Mouse (Mus musculus) frontal cortex, postnatal 14 days (tissue): ENCODE measurements around the gene Cnnm2.
"Not testable (repeated sequence)": the region's sequence is repeated elsewhere in the genome, so short reads cannot be mapped to it uniquely, and the experiment has no call there.

ENCODE experiments used
- DNase-seq, 2 experiments: peaks; one replicate each; pipeline ENCODE4 v3.0.0; 2022; ENCODE audit warnings: low spot score in 2 of 2

Gene Cnnm2

DNA sequence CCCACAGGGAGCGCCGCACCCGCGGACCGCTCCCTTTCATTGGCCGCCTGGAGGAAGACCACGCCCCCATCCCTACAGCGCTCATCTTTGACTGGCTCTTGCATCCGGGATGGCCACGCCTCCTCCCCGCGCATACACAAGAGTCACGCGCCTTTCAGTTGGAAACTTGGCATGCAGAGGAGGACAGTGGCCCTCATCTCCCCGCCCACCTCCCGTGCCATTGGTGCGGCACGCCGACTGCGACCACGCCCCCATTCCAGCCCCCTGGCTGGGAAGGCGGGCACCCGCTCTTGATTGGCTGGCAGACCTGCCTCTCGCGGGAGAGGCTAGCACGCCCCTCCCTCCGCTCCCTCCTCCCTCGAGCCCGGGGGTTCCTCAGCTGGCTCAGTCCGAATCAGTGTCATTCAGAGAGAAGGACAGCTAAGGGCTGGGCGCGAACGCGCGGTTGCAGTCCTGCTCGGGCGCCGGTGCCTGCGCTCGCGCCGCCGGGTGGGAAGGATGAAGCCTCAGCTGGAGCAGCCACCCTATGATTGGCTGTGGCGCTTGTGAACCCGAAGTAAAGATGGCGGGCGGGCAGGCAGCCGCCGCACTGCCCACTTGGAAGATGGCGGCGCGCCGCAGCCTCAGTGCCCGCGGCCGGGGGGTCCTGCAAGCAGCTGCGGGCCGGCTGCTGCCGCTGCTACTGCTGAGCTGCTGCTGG, at the start of gene Cnnm2:
Cnnm2 (plus strand) TSS at position 350 of the 700 bp plus-strand sequence.
- peak; percentile 100 for DNase-seq

DNA sequence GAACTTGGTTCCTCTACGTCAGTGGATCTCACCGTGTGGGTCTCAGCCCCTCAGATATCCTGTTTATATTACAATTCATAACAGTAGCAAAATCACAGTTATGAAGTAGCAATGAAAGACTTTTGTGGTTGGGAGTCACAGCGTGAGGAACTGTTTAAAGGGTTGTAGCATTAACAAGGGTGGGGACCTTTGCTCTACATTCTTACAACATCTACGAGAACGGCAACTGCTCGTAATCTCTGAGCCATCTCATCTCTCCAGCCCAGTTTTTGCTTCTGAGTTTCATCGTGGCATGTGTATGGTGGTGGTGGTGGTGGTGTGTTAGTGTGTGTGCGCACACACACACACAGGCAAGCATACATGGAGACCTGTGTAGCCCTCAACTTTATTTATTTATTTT, 47.2 kb upstream of the Cnnm2 start:
- DNase-seq: no peak

DNA sequence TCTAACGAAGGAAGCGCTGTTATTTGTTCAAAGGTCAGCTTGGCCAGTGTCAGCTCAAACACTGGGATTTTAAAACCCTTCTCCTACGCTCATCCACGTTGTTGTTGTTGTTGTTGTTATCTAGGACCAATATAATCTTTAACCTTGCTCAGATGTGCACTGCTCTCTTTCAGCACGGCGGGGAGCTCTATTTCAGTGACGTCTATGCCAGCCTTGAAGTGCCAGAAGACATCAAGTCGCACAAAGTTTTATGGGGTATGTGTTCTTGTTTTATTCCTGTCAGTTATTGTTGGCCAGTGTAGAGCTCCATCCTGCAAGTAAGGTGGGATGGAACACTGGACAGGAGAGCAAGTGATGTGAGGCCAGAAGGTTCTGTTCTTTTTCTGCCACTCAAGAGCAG, 46.4 kb upstream of the Cnnm2 start:
- no peak for DNase-seq

DNA sequence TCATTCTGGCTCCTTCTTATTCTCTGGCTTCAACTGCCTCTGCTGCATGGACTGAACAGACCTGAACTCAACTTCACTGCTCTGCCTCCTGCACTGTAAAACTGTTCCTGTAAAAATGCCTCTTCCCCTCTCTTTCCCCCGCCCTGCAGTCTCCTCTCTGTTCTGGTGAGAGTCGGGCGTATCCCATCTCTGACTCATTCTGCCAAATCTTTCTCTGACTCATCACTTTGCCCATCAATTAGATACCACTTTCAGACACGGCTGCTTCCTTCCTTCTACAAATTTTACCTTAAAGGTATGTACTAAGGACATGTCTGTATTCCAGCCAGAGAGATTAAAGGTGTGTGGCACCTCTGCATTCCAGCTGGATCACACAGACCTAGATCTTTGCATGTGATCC, 43.2 kb upstream of the Cnnm2 start:
- no peak for DNase-seq

DNA sequence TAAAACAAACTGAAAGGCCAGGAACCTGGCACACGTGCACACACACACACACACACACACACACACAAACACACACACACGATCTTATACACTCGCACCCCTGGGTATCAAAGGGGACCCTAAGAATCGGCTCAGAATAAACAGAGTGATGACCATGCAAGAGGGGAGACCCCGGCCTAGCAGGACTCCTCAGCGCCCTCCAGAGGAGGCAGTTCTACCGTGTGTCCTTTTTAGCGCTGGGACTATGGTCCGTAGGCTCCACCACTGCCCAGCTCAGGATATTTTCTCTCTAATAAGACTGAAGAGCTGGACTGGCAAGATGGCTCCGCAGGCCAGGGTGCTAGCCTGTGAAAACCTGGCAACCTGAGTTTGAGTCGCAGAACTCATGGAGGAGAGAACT, 37.0 kb upstream of the Cnnm2 start:
- no peak for DNase-seq

DNA sequence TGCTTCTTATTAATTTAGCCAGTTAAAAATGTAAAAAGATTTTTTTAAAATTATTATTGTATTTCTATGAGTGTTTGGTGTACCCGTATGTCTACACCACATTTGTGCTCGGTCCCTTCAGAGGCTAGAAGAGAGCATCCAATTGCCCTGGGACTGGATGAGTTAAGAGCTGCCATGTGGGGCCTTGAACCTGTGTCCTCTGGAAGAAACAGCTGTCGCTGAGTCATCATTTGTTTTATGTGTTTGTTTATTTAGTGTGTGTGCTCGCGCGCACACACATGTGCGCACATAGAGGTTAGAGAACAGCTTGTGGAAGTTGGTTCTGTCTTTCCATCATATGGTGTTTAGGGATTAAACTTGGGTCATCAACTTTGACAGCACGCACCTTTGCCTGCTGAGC, 35.3 kb upstream of the Cnnm2 start:
- no peak for DNase-seq

DNA sequence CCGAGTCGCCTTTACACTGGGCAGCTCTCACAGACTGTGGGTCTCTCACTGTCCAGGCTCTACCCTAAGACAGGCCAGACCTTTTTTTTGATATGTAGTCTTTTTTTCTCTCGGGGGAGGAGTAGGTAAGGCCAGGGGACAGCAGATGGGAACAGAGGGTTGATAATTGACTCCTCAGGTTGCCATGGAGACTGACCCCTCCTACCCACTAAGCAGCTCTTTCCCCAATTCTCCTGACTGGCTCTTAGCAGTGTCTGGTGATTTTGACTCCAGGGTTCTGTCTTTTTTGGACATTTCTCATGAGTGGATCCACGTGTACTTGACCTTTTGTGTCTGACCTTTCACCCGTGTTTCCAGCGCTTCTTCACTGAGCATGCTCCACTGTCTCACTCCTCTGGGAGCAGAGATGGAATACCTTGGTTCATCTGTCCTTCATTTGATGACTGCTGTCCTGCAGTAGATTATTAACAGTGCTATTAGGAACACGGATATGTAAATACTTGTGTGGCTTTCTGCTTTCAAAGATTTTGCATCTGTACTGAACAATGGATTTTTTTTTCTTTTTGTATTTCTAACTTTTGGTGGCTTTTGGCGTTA, 34.2 kb upstream of the Cnnm2 start:
- DNase-seq: no peak

DNA sequence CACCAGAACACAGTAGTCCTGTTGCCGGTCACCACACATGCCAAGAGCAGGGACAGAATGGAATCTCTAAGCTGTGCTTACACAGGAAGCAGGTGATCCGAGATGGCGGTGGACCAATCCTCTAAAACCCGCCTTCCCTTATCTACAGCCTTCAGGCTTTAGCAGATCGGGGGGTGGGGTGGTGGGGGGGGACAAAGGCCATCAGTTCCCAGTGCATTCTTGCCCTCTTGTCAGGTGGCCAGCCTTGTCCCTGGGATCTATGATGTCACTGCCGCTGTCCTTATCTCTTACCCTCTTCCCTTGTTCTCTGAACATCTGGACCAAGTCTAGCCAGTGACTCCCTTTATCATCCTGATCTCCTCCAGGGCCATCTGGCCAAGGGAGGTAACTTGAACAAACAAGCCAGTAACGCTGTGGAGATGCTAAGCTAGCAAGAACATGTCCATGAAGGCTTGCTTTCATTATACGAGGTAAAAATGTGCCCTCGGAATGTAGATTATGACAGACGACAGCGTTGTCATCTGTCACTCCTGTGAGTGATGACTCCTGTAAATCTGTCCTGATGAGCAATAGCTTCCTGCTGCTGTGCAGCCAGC, 33.4 kb upstream of the Cnnm2 start:
- no peak for DNase-seq

DNA sequence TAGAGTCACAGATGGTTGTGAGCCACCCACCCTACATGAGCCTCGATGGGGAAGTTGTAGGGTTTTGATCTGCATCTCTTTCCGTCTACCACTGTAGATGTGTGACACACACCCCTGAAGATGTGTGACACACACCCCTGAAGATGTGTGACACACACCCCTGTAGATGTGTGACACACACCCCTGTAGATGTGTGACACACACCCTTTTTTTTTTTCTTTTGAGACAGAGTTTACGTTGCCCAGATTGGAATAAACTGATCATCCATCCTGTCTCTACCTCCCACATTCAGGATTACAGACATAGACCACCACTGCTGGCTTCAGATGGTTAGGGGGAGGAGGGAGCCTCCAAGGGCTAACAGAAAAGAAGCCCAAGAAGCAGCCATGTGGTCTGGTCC, 32.5 kb upstream of the Cnnm2 start:
- DNase-seq: no peak

DNA sequence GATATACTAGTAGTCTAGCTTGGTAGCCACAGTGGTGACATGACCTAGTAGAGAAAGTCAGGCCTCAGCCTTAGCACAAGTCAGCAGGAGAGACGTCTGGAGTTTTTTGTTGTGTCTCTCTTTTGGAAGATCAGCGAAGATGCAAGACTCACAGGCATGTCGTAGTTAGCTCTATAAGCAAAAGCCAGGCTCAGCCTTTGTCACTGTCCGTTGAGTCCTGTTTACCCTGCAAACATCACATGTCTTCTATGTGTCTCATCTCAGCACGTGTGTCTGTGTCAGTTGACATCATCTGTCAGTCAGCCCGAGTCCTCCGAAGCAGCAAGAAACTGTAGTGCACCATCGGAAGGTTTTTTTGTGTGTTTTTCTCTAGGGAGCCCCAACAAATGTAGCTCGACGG, 30.0 kb upstream of the Cnnm2 start:
- DNase-seq: no peak

DNA sequence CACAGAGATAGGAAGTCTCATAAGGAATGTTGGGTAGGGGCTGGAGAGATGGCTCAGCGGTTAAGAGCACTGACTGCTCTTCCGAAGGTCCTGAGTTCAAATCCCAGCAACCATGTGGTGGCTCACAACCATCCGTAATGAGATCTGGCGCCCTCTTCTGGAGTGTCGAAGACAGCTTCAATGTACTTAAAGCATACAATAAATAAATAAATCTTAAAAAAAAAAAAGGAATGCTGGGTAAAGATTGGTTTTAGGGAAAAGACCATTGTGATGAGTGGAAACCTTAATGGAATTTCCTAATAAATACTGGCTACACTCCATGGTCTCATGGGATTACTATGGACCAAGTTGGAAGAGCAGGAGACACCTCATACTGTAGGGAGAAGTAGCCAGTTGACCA, 28.7 kb upstream of the Cnnm2 start:
- DNase-seq: not testable (repeated sequence)

DNA sequence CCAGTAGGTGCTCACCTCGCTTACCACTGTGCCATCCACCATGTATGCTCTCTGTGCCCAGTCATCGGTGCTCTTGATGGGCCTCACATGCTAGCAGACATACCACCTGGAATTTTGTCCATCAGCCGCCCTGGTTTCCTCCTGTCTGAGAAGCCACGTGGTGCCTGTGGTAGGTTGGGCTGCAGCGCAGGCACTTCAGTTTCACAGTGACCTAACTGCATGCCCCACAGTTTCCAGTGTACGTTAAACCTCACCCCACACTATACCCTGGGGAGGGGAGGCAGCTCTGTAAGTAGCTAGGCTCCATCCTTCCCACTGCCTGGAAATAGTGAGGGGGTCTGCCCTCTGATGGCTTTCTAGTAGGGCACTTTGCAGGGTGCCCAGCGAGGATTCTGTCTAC, 27.8 kb upstream of the Cnnm2 start:
- no peak for DNase-seq

DNA sequence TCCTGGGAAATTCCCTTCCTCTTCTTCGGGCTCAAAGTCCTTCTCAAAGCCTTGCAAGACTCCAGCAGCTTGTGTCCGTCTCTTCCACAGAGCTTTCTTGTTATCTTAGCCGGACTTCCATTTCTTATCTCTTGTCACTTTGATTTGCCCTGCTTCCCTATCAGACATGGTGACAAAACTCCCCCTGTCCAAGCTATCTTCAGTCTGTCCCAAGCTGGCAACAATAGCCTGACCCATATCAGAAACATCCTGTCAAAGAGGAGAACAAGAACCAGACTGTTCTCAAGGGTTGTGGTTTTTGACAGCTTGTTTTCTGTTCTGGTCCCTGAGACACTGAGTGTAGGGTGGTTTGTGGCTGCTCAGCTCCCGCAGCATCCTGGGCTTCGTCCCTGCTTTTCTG, 26.2 kb upstream of the Cnnm2 start:
- DNase-seq: no peak

DNA sequence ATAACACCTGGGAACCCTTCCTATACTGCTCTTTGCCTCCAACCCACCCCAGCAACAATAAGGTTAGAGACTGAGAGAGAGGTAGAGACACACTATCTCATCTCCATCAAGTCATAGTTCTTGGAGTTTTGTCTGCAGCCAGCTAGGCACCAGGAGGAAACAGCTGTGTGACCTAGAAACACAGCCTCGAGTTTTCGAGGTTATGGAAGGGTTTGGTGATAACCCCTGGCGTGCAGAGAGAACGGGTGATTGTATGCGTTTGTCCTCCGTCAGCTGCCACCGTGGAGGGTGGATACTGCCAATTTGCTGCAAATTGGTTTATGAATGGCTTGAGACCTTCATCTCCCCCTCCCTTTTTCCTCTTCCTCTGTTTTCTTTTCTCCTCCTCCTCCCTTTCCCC, 24.3 kb upstream of the Cnnm2 start:
- no peak for DNase-seq

DNA sequence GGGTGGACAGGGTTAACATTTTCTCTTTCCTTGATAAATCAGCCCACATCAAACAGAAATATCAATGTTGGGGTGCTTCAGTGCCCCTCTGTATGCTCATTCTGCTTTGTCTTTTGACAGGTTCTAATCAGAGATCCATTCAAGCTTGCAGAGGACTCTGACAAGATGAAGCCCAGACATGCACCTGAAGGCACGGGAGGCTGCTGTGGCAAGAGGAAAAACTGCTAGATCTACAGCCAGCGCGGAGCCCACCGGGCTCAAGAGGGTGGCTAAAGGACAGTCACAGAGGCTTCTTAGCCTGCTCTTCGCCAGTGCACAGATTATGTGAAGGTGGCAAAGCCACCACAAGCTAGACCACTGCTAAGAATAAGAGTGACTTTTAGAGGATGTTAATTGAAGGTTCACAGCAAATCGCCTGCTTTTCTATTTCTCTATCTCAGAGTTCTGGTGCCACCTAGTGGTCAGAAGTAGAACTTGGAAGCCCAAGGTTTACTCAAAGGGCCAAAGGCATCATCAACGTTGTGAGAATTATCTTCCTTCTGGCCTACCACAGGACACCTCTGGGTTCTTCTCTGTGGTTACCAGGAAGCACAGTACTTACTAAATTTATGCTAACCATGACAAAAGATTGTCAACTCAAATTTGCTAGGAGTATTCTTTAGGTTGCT, 20.9 kb upstream of the Cnnm2 start:
- DNase-seq: peak in 1 of 2 experiments; percentile 64

DNA sequence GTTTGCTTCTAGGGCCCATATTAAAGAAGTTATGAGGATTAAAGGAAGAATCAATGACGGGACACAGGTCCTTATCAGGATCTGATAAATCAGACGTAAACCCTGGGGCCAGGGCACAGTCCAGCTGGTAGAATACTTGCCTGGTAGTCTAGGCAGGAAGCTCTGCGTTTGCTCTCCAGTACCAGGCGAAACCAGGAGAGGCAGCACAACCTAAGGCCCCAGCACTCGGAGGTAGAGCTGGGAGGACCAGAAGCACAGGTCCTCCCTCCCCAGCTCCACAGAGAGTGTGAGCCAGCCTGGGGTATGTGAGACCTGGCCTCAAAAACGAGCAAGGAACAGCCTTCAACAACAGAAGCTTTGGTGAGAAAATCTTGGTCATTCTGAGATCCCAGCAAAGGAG, 19.8 kb upstream of the Cnnm2 start:
- no peak for DNase-seq

DNA sequence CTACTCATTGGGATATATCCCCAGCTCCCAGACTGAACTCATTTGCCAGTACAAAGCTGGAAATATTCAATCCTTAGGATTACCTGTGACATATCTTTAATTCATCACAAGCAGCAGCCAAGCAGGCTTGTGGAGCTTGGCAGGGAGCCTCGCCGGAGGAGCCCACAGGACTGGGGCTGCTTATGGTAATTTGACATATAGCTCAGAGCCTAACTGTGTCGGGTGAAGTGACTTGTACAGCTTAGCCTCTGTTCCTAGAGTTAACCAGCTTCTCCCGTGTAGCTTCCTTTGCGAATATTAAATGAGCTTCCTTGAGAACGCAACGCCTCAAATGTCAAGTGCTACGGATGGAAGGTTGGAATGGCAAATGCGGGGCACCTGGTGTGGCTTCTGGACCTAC, 16.7 kb upstream of the Cnnm2 start:
- DNase-seq: no peak

DNA sequence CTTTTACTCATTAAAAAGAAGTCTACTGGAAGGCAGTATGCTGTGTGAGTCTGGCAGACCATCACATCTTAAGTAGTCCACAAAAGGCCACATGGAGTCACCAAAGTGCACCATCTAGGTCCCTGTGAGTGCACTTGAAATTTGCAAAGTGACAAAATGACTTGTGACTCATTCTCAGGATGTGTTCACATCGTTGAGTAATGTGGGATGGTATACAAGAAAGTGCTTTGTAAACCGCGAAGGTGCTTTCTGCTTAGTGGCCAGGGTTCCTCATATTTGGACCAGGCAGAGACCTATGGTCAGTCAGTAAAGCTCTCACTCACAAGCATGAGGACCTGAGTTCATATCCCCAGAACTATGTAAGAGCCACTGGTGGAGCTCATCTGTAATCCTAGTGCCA, 13.6 kb upstream of the Cnnm2 start:
- no peak for DNase-seq

DNA sequence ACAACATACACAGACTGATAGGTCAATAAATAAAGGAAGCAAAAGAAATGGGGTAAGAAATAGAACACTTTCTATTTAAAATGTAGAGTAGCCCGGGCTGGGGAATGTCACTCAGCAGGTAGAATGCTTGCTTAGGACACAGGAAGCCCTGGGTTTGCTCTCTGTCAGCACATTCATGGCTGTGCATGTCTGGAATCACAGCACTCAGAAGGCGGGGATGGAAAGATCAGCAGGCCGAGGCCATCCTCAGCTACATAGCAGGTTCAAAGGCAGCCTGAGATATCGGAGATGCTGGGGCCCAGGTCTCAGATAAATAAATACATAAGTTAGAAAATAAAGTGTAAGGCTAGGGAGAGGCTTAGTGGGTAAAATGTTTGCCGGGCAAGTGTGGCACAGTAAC, 9.2 kb upstream of the Cnnm2 start:
- no peak for DNase-seq

DNA sequence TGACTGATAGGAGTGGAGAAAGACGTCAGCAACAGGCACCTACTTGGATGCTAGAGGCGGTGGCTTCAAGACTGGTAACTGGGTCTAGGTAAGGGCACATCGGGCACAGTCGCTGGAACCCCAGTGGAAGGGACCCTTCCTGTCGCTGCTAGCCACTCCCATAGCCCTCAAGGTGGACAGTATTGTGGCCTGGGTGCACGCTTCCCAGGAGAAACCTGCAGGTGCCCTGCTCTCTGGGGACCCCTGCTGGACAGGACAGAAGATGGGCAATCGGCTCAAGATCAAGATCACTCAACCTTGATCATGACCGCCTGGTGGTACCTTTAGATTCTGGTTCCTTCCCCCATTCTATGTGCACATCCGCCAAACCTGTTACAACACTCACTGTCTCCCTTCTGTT, 6.3 kb upstream of the Cnnm2 start:
- no peak for DNase-seq

DNA sequence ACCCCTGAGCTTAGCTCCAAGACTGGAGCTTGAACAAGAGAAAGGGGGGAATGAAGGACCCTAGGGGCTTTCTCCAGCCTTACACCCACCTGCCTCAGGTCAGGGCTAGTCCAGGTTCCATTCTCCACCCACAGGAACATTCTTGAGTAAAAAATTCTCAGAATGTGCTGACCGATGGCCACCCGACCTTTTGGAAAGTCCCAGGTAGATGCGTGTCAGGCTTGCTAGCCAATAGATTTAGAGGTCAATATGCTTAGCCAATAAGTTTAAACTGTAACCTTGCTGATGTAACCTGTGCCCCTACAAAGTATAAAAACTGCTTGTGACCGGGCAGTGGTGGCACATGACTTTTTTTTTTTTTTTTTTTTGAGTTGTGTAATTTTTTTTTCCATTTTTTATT, 5.2 kb upstream of the Cnnm2 start:
- DNase-seq: no peak

DNA sequence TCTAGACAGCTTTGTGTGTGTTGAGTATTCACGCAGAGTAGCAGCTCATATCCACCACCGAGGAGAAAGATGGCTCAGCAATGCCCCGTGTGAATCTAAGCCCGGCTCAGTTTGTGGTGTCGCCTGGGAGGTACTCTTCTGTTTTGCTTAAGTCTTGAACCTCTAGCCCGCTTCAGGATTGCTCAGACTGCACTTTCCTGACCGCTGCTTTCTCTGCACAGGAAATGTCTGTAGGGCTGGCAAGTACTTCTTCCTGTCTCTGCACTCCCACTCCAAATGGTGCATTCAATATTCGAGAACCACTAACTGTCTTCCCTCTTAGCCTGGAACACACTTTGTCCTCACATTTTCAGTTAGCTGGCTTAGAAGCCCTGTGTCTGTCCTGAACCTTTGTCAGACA, 2.3 kb upstream of the Cnnm2 start:
- DNase-seq: no peak

DNA sequence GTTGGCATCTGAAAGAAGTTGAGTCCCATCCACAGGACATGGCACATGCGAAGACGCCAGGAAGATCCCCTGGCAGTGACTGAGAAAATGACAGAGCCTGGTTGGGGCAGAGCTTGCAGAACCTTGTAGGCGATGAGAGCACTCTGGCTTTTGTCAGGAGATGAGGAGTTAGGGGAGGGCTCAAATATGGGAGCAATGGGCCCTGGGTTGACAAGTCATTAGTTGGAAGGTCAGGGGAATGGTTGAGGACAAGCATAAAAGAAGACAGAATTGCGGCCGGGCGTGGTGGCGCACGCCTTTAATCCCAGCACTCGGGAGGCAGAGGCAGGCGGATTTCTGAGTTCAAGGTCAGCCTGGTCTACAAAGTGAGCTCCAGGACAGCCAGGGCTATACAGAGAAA, 1.5 kb upstream of the Cnnm2 start:
- DNase-seq: not testable (repeated sequence)
